Mouse (Mus musculus) inflammation-experienced regulatory T-cells, adult 16 weeks (primary cell): ENCODE measurements around the gene Cox7c. TPM values are rescaled to one million over a fixed set of nuclear protein-coding genes. Genes with fewer than 3 reads are reported as not detected.

ENCODE experiments used
- polyA plus RNA-seq: library from polyadenylated mRNA; unstranded; fragments of 100-300 nt; shearing (Covaris generic); gene quantifications from one replicate; pipeline ENCODE4 v1.2.1, GENCODE M21; 2017

The Cox7c gene
- polyA plus RNA-seq = 229 TPM

GRCm38 (mm10) chr13:86046254-86046951 lies at the start of gene Cox7c:
Gene Cox7c (minus strand): TSS chr13:86046904.

